Mouse (Mus musculus) c-Kit-negative CD71-positive TER-119-positive erythroid progenitor cells, embryonic 14.5 days (primary cell): ENCODE results near the gene Ankrd12.
"Not testable (repeated sequence)": the region's sequence is repeated elsewhere in the genome, so short reads cannot be mapped to it uniquely, and the experiment has no call there.

Source experiments
- DNase-seq: peaks from one replicate; pipeline ENCODE4 v3.0.0-alpha.2; 2013; ENCODE audit warnings: low read depth, low spot score

Ankrd12 gene

GRCm38 (mm10) chr17:66084486-66084885 lies 7.6 kb upstream of the Ankrd12 start:
- no peak for DNase-seq

GRCm38 (mm10) chr17:66077437-66077850 lies 555 bp upstream of the Ankrd12 start:
- no peak for DNase-seq

GRCm38 (mm10) chr17:66076174-66076927 lies 538 bp downstream of the Ankrd12 start:
- peak; percentile 51 for DNase-seq

- peak; percentile 22 for DNase-seq
These were observed 1.1 kb downstream of the Ankrd12 start for GRCm38 (mm10) chr17:66075827-66076173.

GRCm38 (mm10) chr17:66073971-66074370 lies 2.9 kb downstream of the Ankrd12 start:
- no peak for DNase-seq

- not testable (repeated sequence) for DNase-seq
These were observed 7.9 kb downstream of the Ankrd12 start for GRCm38 (mm10) chr17:66069036-66069435.

- DNase-seq = no peak
These were observed 11.8 kb downstream of the Ankrd12 start for GRCm38 (mm10) chr17:66065115-66065514.

DNA sequence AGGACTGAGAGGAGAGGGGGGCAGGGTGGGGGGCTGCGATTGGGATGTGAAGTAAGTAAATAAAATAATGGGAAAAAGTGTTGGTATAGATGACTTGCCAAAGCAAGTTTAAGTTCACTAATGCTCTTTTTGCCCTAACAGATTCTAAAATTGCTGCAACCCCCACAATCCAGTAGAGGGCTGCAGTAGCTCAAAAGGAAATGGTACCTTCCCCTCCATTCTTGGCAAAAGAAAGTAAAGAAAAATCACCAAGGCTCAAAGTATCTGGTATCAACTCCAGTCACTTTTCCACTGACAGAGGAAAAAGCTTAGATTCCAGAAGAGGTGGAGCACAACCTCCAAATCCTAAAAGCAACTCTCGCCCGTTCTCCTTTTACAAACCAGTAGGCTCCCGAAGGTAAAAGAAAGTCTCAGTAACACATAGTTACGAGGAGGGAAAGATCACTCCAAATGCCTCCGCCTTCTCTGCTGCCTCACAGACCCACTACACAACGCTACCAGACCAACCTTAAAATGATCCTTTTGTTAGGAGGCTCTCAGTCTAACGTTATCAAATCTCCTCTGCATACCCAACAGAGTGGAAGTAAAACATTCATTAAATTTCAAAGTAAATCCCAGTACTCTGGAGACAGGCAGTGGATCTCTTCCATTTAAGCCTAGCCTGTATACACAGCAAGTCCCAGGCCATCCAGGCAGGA lies 15.5 kb downstream of the Ankrd12 start:
- no peak for DNase-seq

DNA sequence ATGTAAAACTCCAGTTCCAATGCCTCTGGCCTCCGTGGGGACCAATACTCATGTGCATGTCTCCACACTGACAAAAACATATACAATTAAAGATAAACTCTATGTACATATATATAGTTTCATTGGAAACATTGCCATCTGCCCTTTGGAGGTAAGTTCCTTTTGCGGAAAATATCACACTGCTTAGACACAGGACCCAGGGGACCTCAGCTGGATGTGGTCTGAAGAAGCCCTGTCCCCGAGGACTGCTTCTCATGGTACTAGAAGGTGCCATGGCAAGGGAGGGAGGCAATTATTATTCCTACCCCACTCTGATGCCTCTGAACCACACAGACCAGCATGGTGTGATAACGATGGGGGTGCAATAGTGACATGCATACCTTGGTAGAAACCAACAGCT lies 18.7 kb downstream of the Ankrd12 start:
- no peak for DNase-seq

GRCm38 (mm10) chr17:66057145-66057544 lies 19.7 kb downstream of the Ankrd12 start:
- no peak for DNase-seq

GRCm38 (mm10) chr17:66053349-66053748 lies 23.5 kb downstream of the Ankrd12 start:
- no peak for DNase-seq

DNA sequence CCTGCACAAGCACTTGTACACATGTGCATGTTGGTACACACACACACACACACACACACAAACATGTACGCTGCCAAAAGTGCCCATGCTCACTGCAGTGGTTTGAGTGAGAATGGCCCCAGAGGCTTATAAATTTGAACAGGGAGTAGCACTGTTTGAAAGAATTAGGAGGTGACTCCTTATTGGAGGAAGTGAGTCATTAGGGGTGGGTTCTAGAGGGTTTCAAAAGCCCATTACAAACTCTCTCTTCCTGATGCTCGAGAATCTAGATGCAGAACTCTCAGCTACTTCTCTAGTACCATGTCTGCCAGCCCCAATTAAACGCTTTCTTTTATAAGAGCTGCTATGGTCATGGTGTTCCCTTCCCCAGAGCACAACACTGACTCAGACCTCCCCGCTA lies 28.1 kb downstream of the Ankrd12 start:
- no peak for DNase-seq

DNA sequence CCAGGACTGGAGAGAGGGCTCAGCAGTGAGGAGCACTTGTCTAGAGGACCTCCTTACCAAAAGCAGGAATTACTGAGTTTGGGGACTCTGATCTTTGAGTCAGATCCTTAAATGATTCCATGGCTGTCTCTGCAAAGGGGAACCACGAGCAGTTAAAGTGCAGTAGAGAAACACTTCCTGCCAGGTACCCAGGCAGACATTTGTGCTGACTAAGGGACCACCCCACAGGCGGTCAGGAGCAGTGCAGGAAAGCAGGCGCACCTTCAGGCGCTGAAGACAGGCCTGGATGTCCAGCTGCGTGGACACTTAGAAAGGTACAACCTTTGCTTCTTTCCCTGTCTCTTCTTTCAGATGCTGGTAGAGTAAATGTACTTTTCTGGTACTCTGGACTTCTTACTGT lies 28.7 kb downstream of the Ankrd12 start:
- DNase-seq = no peak

DNA sequence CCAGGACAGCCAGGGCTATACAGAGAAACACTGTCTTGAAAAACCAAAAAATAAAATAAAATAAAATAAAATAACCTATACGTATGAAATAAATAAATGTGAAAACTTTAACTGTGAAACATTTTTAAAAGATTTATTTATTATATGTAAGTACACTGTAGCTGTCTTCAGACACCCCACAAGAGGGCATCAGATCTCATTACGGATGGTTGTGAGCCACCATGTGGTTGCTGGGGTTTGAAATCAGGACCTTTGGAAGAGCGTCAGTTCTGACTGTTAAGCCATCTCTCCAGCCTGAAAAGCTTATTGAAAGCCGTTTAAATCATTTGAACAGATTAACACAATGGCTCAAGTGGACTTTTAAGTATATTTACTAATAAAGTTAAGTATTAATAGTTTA lies 33.2 kb downstream of the Ankrd12 start:
- DNase-seq = not testable (repeated sequence)

- no peak for DNase-seq
These were observed 35.9 kb downstream of the Ankrd12 start for GRCm38 (mm10) chr17:66041020-66041419.

DNA sequence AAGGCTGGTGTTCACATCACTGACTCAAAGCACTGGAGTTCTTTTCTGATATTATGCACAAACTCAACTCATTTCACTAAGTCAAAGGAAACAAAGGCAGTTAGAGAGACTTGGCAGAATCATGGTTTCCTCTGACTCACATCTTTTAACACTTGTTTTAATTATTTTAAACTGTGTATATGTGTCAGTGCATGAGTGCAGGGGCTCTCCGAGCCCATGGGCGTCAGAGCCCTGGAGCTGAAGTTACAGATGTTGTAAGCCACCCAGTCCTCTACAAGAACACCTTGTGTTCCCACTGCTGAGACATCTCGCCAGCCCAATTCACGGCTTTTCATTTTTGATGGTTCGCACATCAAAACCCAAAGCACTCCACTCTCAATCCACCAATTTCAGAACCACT lies 43.6 kb downstream of the Ankrd12 start:
- no peak for DNase-seq

DNA sequence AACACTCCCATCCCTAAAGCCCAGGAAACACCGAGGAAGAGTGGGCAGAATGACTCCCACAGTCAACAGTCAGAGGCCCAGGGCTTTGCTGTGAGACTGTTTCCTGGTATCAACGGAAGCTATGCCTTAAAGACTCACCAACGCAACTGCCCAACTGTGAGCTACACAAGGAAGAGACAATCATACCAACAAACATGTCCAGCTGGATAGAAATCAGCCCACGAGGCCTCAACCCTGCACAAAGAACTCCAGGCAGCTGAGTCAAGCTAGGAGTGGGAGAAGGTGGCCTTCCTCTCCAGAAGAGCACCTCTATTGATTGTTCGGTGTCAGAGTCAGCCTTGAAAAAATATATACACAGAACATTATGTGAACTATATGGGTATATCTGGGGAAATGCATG lies 44.9 kb downstream of the Ankrd12 start:
- DNase-seq = no peak

- no peak for DNase-seq
These were observed 52.7 kb downstream of the Ankrd12 start for GRCm38 (mm10) chr17:66024211-66024610.

GRCm38 (mm10) chr17:66011790-66012189 lies 65.1 kb downstream of the Ankrd12 start:
- no peak for DNase-seq

DNA sequence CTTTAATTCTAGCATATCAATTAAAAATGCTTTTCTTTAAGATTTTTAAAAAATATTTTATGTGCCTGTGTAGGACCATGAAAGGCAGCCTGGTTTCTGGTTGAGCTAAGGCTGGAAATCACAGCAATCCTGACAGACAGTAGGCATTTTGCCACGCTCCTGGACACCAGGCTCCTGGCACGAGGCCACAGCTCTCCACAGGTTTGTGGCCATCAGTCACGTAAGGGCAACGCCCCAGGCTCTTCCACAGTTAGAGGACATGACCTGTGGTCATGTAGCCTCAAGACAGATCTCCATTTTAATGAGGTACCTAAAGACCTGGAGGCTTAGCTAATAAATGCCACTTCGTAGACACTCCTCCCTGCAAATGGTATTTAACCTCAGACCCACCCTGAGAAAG lies 69.0 kb downstream of the Ankrd12 start:
- DNase-seq = no peak

DNA sequence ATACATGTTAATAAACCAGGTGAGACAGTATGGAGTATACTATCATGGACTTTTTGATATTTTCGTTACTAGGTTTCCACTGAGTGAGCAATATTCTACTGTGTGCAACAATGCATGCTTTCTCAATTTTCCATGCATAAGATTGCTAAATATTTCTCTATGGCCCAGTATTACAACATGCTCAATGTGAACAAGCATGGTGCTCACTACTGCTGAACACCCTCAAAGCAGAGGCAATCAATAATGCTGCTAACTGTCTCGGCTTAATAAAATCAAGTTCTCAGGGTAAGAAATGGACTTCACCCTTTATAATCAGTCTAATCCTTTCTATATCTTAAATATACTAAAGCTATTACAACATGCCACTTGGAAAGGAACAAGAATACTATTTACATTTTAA lies 69.4 kb downstream of the Ankrd12 start:
- DNase-seq = no peak

DNA sequence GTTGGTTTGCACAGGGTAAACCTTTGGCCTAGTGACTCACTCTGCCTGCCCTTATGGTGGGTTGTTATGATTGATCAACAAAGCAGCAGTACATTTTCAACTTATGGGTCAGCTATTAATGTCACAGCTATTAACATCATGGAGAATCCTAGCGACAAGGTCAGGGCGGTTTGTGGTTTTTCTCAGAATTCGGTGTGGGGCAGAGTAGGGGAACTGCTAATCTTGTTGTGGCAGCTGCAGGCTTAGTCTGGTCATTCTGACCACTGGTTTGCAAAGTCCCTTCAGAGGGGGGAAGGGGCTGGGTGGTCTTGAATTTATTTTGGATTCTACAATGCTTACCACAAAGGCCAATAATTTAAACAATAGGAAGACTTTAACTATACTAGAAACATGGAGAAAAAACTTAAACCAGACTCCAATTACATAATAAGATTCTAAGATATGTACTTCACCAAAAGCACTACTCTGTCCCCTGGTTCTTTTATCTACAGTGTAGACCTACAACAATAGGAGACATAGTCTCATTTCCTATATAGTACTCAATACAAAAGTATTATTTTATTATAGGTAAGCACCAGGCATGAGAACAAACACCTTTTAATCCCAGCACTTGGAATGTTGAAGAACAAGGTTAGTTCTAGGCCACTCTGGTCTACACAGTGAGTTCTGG lies 88.6 kb downstream of the Ankrd12 start:
- DNase-seq = no peak

- DNase-seq = not testable (repeated sequence)
These were observed 100.2 kb downstream of the Ankrd12 start for GRCm38 (mm10) chr17:65976720-65977119.
